Mouse (Mus musculus) lung, embryonic 16.5 days (tissue): ENCODE results near the gene Scrn2. TPM values are rescaled to one million over a fixed set of nuclear protein-coding genes. Genes with fewer than 3 reads are reported as not detected.

Experiments used
- ATAC-seq: fragments of 200-750 bp; cut with Nextera tagmentation; 2 replicates; pipeline ENCODE4 v1.8.0; 2017; ENCODE audit warnings: low read depth, mild to moderate bottlenecking, moderate library complexity
- H3K27ac ChIP-seq: fragments of 300-500 bp; sonication (generic); 2 replicates; pipeline ENCODE4 v1.5.1; 2014; ENCODE audit warnings: mild to moderate bottlenecking, control low read depth, low read length
- H3K27me3 ChIP-seq: fragments of 300-500 bp; sonication (generic); 2 replicates; pipeline ENCODE4 v1.6.1; 2014; ENCODE audit warnings: low read depth, low read length, mixed read lengths; ENCODE audit not compliant: control insufficient read depth, insufficient read depth
- H3K36me3 ChIP-seq: fragments of 300-500 bp; sonication (generic); 2 replicates; pipeline ENCODE4 v1.6.1; 2014; ENCODE audit warnings: low read length; ENCODE audit not compliant: control insufficient read depth, insufficient read depth
- H3K4me1 ChIP-seq: fragments of 300-500 bp; sonication (generic); replicated peaks from 2 replicates; pipeline ENCODE4 v1.6.1; 2014; ENCODE audit warnings: low read length, mixed read lengths; ENCODE audit not compliant: control insufficient read depth, insufficient read depth
- H3K4me2 ChIP-seq: fragments of 300-500 bp; sonication (generic); 2 replicates; pipeline ENCODE4 v1.6.1; 2014; ENCODE audit warnings: low read depth, low read length, control low read depth
- H3K4me3 ChIP-seq: fragments of 300-500 bp; sonication (generic); 2 replicates; pipeline ENCODE4 v1.5.1; 2014; ENCODE audit warnings: mild to moderate bottlenecking, low read length, control low read depth
- H3K9ac ChIP-seq: fragments of 300-500 bp; sonication (generic); 2 replicates; pipeline ENCODE4 v1.6.1; 2014; ENCODE audit warnings: low read length, control low read depth
- H3K9me3 ChIP-seq: fragments of 300-500 bp; sonication (generic); 2 replicates; pipeline ENCODE4 v1.6.1; 2016; ENCODE audit warnings: low read length; ENCODE audit not compliant: control insufficient read depth
- WGBS: fragments of 180-500 bp; shearing (Covaris S2); extraction: QIAGEN DNeasy Blood & Tissue Kit; methylation state at CpG from one replicate; pipeline ENCODE4 v1.1.7; 2014; 5-methylcytosine and 5-hydroxymethylcytosine counted together
- polyA plus RNA-seq: library from polyadenylated mRNA; unstranded; fragments of >200 nt; fragmentation: Nextera tagmentation; extraction: Ambion mirVana; gene quantifications from 2 replicates; pipeline ENCODE4 v1.2.1, GENCODE M21; 2015

Gene Scrn2
- polyA plus RNA-seq, 1 experiment from 2014 or later, result 29.7 TPM

- no peak for ATAC-seq
- H3K27me3 ChIP-seq, result no peaks in the 10 kb centered on the region
- H3K36me3 ChIP-seq, result peaks cover 13% of the 10 kb centered on the region
- no peak overlapping the region for H3K9ac ChIP-seq
- H3K4me1 ChIP-seq, result peaks cover 12% of the 10 kb centered on the region
- no peak overlapping the region for H3K27ac ChIP-seq
- no peak overlapping the region for H3K4me2 ChIP-seq
- 0 out of 2 replicates have a peak, but pooled peaks cover 2% of the 10 kb centered on the region for H3K9me3 ChIP-seq
- no peak overlapping the region for H3K4me3 ChIP-seq
- 85% methylated on average over 7 of the region's 7 CpGs for WGBS
Observed at GRCm38 (mm10) chr11:97045861-97046260, 16.1 kb downstream of the Scrn2 start.

DNA sequence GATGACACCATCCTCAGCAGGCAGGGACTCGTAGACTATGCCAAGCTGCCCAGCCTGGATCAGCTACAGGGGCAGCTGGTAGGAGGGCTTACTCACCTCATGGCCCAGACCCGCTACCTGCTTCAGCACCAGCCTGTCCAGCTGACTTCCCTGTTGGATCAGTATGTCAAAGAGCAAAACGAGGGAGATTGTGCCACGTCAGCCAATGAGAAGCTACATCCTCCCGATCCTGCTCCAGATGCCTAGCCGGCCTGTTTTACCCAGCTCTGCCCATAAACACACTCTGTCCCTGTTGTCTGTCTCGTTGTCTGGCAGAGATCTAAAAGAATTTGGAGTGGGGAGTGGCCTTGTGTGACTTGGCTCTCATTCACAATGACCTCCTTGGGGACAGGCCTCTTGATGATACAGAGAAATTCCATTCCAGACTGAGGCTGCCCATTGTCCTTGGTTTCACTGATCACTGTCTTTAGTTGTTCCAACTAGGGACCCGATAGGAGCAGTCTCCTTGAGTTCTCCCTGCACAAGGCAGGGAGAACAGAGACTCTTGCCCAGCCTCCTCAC, 18.4 kb downstream of the Scrn2 start:
- ATAC-seq, result no peak
- H3K4me3 ChIP-seq, result no peak overlapping the region
- 69% methylated on average over 8 of the region's 8 CpGs for WGBS
- H3K27ac ChIP-seq, result no peak overlapping the region
- H3K4me2 ChIP-seq, result no peak overlapping the region
- no peaks in the 10 kb centered on the region for H3K27me3 ChIP-seq
- 0 out of 2 replicates have a peak, but pooled peaks cover 2% of the 10 kb centered on the region for H3K9me3 ChIP-seq
- H3K36me3 ChIP-seq, result peaks cover 13% of the 10 kb centered on the region
- H3K9ac ChIP-seq, result no peak overlapping the region
- H3K4me1 ChIP-seq, result peaks cover 16% of the 10 kb centered on the region

DNA sequence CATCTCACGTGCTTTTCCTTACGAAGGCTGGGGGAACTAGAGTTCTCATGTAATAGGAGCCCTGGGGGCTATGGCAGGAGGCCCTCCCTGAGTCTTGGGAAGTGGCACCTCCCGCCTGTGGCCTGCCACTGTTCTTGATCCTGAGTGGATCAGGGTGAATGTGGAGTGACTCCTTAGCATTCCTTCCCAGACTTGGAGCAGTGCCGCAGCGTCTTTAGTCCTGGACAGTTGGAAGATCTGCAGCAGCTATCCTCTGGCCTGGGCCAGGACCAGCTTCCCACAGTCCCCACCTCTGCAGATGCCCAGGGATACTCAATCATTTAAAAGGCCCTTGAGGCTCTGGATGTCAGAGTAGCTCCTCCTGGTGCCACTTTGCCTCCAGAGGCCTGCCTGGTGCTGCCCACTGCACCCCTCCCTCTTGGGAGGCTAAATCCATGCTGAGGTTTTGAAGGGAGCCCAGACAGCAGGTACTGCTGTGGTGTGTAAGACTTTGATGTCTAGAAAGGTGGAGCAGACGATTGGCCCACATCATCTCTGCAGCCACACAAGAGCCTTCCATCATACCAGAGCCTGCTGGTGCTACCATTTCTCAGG, 19.9 kb downstream of the Scrn2 start:
- Histone ChIP-seq H3K36me3 (peaks cover 11% of the 10 kb centered on the region), H3K9me3 (0 out of 2 replicates have a peak, but pooled peaks cover 2% of the 10 kb centered on the region), H3K4me3 (no peak overlapping the region), H3K4me1 (peaks cover 16% of the 10 kb centered on the region), H3K4me2 (no peak overlapping the region), H3K27ac (no peak overlapping the region), H3K9ac (no peak overlapping the region; the same call in 1 of the 2 replicates), H3K27me3 (no peaks in the 10 kb centered on the region)
- ATAC-seq, result no peak
- WGBS, result 64% methylated on average over 6 of the region's 6 CpGs

DNA sequence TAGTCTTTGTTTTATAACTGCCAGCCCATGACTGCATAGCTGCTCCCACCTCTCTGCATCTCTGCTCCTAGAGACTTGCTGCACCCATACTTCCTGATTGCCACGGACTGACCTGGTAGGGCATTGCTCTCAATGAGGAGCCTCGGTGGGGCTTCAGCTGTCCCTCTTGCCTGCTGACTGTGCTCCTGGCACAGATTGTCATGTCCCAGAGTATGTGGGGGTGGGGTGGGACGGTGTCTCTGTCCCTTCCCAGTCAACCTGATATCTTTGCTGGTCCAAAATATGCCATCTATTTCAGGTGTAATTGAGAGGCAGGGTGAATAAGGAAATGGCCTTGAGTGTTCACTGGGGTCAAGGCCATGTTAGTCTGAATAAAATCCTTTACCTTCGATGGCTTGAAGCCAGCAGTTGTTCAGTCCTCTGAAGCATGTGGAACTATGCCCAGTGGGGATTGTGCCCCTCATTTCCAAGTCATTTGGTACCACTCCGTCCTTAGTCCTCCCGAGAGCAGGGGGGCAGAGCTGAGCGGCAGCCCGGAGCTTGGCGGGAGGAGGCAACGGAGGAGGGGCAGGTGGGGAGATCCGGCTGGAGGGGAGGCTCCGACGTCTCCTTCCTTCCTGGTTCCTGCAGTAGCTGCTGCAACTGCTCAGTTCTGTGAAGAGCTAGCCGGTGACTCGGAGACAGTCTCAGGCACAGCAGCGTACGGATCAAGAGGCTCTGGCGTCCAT, 20.6 kb downstream of the Scrn2 start, which contains the start of gene Osbpl7:
TSS of gene Osbpl7 (plus strand) at position 413 of the 728 bp plus-strand sequence.
- ATAC-seq, result peak; percentile 82
- H3K9me3 ChIP-seq, result 0 out of 2 replicates have a peak, but pooled peaks cover 2% of the 10 kb centered on the region
- H3K27me3 ChIP-seq, result no peaks in the 10 kb centered on the region
- 6% methylated on average over 18 of the region's 18 CpGs for WGBS
- H3K27ac ChIP-seq, result peak within 1 kb of the TSS; percentile 81
- peak within 1 kb of the TSS; percentile 82 for H3K4me3 ChIP-seq
- H3K4me1 ChIP-seq, result peaks cover 16% of the 10 kb centered on the region
- peak within 1 kb of the TSS; percentile 89 for H3K9ac ChIP-seq
- H3K36me3 ChIP-seq, result peaks cover 12% of the 10 kb centered on the region
- peak within 1 kb of the TSS; percentile 91 for H3K4me2 ChIP-seq

DNA sequence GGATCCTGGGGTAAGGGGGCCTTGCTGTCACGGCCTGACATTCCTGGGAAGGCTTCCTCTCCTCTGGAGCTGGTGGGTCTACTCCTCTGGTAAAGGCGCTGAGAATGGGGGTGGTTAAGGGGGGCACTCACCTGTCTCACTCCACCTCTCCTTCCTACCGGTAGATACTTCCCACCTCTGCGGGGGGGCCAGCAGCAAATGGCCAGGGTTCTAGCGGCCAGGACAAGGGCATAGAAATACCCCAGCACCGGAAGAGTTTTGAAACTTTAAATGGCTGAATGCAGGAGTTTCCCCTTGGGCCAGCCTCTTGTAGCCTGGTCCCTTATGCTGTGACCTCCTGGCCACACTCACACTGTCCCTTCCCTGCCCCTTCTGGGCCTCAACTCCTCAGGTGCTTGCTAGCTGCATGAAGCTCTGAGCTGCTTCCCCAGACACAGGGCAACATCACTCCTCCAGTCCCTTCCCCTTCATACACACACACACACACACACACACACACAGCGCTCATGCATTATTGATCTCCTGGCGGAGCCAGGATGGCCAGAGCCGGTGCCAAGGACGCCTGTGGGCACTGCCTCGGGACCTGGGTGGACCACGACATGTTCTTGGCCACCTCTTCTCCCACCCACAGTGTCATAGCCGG, 21.3 kb downstream of the Scrn2 start:
- no peaks in the 10 kb centered on the region for H3K27me3 ChIP-seq
- WGBS, result 15% methylated on average over 13 of the region's 13 CpGs
- ATAC-seq, result peak; percentile 15; the same call in 1 of the 2 replicates
- H3K36me3 ChIP-seq, result peaks cover 16% of the 10 kb centered on the region
- peaks cover 16% of the 10 kb centered on the region for H3K4me1 ChIP-seq
- H3K9ac ChIP-seq, result peak overlapping the region; percentile 89
- H3K27ac ChIP-seq, result peak overlapping the region; percentile 81
- H3K4me2 ChIP-seq, result peak overlapping the region; percentile 91
- H3K4me3 ChIP-seq, result peak overlapping the region; percentile 82
- no peaks in the 10 kb centered on the region for H3K9me3 ChIP-seq

- H3K9ac ChIP-seq, result peak overlapping the region; percentile 89
- peak overlapping the region; percentile 82 for H3K4me3 ChIP-seq
Observed at GRCm38 (mm10) chr11:97052219-97052646, 22.5 kb downstream of the Scrn2 start.

DNA sequence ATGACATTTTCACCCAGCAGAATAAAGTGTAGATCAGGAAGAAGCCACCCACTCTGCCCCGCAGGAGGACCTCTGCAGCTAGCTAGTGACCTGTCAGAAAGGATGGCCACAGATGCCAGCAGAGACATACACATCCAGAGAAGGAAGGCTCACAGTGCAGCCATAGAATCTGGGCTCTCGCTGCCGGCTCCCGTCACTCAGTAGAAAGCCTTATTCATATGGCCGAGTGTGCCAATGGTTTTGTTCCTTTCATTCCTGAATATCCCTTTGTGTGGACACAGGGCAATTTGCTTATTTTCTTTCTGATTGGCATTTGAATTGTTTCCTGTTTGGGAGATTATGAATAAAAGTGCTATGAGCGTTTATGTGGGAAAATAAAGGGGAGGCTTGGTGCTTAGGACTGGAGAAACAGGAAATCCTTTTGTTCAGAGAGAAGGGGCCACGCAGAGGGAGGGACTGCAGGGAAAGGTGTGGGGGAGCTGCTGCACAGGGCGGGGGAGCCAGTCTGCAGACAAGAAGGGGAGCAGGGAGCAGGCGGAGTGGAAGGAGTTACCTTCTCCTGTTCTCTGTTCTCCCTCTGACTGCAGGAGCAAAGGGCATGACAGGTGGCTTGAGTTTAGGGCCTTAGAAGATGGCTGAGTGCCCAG, 33.7 kb downstream of the Scrn2 start:
- no peak for ATAC-seq
- no peaks in the 10 kb centered on the region for H3K4me1 ChIP-seq
- H3K9me3 ChIP-seq, result no peaks in the 10 kb centered on the region
- H3K4me2 ChIP-seq, result no peak overlapping the region
- no peaks in the 10 kb centered on the region for H3K27me3 ChIP-seq
- H3K4me3 ChIP-seq, result no peak overlapping the region
- H3K9ac ChIP-seq, result no peak overlapping the region
- H3K36me3 ChIP-seq, result peaks cover 21% of the 10 kb centered on the region
- 63% methylated on average over 9 of the region's 9 CpGs for WGBS
- 0 out of 2 replicates have a peak overlapping the region, but pooled peaks have one; percentile 12 for H3K27ac ChIP-seq

More at GRCm38 (mm10) chr11:97052219-97052646, 22.5 kb downstream of the Scrn2 start:
- no peaks in the 10 kb centered on the region for H3K27me3 ChIP-seq
- peak overlapping the region; percentile 48 for H3K27ac ChIP-seq
- H3K4me1 ChIP-seq, result peaks cover 16% of the 10 kb centered on the region
- 14% methylated on average over 11 of the region's 11 CpGs for WGBS
- H3K4me2 ChIP-seq, result peak overlapping the region; percentile 91
- peaks cover 20% of the 10 kb centered on the region for H3K36me3 ChIP-seq
- no peaks in the 10 kb centered on the region for H3K9me3 ChIP-seq
- ATAC-seq, result peak; percentile 79

DNA sequence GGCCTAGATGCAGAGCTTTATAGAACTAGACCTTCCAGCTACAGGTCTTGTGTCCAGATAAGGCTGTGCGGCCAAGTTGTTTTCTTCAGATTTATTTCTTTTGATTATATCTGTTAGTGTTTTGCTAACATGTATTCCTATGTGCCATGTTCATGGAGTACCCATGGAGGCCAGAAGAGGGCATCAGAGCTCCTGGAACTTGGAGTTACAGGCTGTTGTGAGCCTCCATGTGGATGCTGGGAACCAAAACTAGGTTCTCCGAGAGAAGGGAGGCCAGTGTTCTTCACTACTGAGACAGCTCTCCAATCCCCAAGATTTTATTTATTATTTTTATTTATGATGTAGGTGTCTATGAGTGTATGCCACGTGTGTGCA, 34.2 kb downstream of the Scrn2 start:
- Histone ChIP-seq H3K4me3 (no peak overlapping the region), H3K36me3 (peaks cover 19% of the 10 kb centered on the region), H3K4me1 (no peaks in the 10 kb centered on the region), H3K9ac (no peak overlapping the region), H3K27ac (no peak overlapping the region), H3K27me3 (no peaks in the 10 kb centered on the region), H3K9me3 (no peaks in the 10 kb centered on the region), H3K4me2 (no peak overlapping the region)
- WGBS, result 83% methylated on average over 3 of the region's 3 CpGs
- no peak for ATAC-seq
